ENCODE assay signal across 23 mouse cellular contexts in the genomic region with DNA sequence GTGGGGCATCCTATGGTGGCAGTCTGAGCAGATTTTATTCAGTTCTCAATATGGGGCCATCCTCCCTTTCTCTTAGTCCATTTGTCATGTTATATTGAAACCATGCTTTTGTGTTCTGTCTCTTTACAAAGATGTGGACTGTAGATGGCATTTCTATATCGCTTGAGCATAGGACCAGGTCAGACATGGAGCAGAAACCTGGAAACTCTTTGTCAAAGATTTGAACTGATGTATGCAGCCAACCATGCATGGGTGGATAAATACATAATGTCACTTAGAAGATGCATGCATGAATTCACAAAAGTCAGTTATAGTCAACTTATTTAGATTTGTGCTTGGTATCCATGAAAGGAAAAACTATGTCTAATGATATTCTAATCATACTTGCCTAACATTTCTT.
DNase-seq lines count a peak whose midpoint lies in the region; ATAC-seq and TF ChIP-seq lines count a peak whose summit lies in the region.
"Had no signal": no experiment of that assay in that cellular context is flagged by ENCODE, and none has a peak within 500 bp of the region (broad histone marks: within the 10 kb centered on the region; RNA-seq: fewer than 3 reads in every experiment).

No protein-coding gene starts in this region.

- TF ChIP-seq CTCF in hindbrain, postnatal 0 days (IDR thresholded peaks at IDR 0.05; ENCODE audit: low read depth): no peak
- no peak for TF ChIP-seq CTCF in midbrain, postnatal 0 days (IDR thresholded peaks at IDR 0.05)

- no peak; the same call in 1 of the 2 replicates for ATAC-seq in hindbrain, postnatal 0 days
- no peak for ATAC-seq in midbrain, postnatal 0 days (ENCODE audit: low FRiP score)
- ATAC-seq in midbrain, embryonic 15.5 days (replicated peaks): no peak
- ATAC-seq in intestine, embryonic 16.5 days: no peak
- ATAC-seq: activated CD4-positive, CD25-positive, alpha-beta regulatory T cell, adult 4 months; CD4-positive, CD25-positive, alpha-beta regulatory T cell, adult 4 months; forebrain, embryonic 13.5 days; forebrain, embryonic 15.5 days; Patski had no signal

- no peak overlapping the region for H3K4me2 ChIP-seq in hindbrain, postnatal 0 days (ENCODE audit: low read depth, low read length)
- H3K4me2 ChIP-seq in midbrain, postnatal 0 days (ENCODE audit: low read depth, low read length, poor library complexity, severe bottlenecking): no peak overlapping the region
- no peak overlapping the region for H3K4me2 ChIP-seq in midbrain, embryonic 15.5 days
- H3K4me2 ChIP-seq in intestine, embryonic 16.5 days (ENCODE audit: low read depth, low read length): no peak overlapping the region
- H3K4me2 ChIP-seq: embryonic facial prominence, embryonic 12.5 days; forebrain, embryonic 13.5 days; forebrain, embryonic 15.5 days had no signal

- no peaks in the 10 kb centered on the region for H3K9me3 ChIP-seq in hindbrain, postnatal 0 days (ENCODE audit: low read length)
- H3K9me3 ChIP-seq in hindbrain, embryonic 10.5 days: no peaks in the 10 kb centered on the region
- no peaks in the 10 kb centered on the region for H3K9me3 ChIP-seq in midbrain, postnatal 0 days (ENCODE audit: low read length)
- no peaks in the 10 kb centered on the region for H3K9me3 ChIP-seq in midbrain, embryonic 15.5 days
- no peaks in the 10 kb centered on the region for H3K9me3 ChIP-seq in intestine, embryonic 16.5 days (ENCODE audit: control insufficient read depth, low read length)
- H3K9me3 ChIP-seq: embryonic facial prominence, embryonic 10.5 days; embryonic facial prominence, embryonic 12.5 days; forebrain, embryonic 13.5 days; forebrain, embryonic 15.5 days had no signal

- no peaks in the 10 kb centered on the region for H3K36me3 ChIP-seq in hindbrain, postnatal 0 days (ENCODE audit: insufficient read depth, low read length)
- H3K36me3 ChIP-seq in hindbrain, embryonic 10.5 days: no peaks in the 10 kb centered on the region
- no peaks in the 10 kb centered on the region for H3K36me3 ChIP-seq in midbrain, postnatal 0 days (ENCODE audit: insufficient read depth, low read length)
- H3K36me3 ChIP-seq in midbrain, embryonic 15.5 days (replicated peaks): no peaks in the 10 kb centered on the region
- H3K36me3 ChIP-seq in intestine, embryonic 16.5 days (ENCODE audit: control insufficient read depth, insufficient read depth, low read length): no peaks in the 10 kb centered on the region
- H3K36me3 ChIP-seq: embryonic facial prominence, embryonic 10.5 days; embryonic facial prominence, embryonic 12.5 days; forebrain, embryonic 15.5 days; G1E had no signal

- H3K4me3 ChIP-seq in hindbrain, postnatal 0 days (ENCODE audit: low read length): no peak overlapping the region
- H3K4me3 ChIP-seq in hindbrain, embryonic 10.5 days: no peak overlapping the region
- H3K4me3 ChIP-seq in midbrain, postnatal 0 days (ENCODE audit: low read depth, low read length): no peak overlapping the region
- H3K4me3 ChIP-seq in midbrain, embryonic 15.5 days: no peak overlapping the region
- no peak overlapping the region for H3K4me3 ChIP-seq in intestine, embryonic 16.5 days (ENCODE audit: low read length)
- H3K4me3 ChIP-seq: embryonic facial prominence, embryonic 10.5 days; embryonic facial prominence, embryonic 12.5 days; forebrain, embryonic 13.5 days; forebrain, embryonic 15.5 days had no signal

- H3K27me3 ChIP-seq in hindbrain, postnatal 0 days (ENCODE audit: insufficient read depth, low read length): no peaks in the 10 kb centered on the region
- no peaks in the 10 kb centered on the region for H3K27me3 ChIP-seq in hindbrain, embryonic 10.5 days (ENCODE audit: insufficient read depth, poor library complexity, severe bottlenecking)
- no peaks in the 10 kb centered on the region for H3K27me3 ChIP-seq in midbrain, postnatal 0 days (ENCODE audit: insufficient read depth, low read length)
- H3K27me3 ChIP-seq in midbrain, embryonic 15.5 days (replicated peaks): no peaks in the 10 kb centered on the region
- H3K27me3 ChIP-seq in intestine, embryonic 16.5 days (replicated peaks; ENCODE audit: control insufficient read depth, insufficient read depth, low read length): no peaks in the 10 kb centered on the region
- H3K27me3 ChIP-seq: CH12.LX; embryonic facial prominence, embryonic 12.5 days; forebrain, embryonic 13.5 days; forebrain, embryonic 15.5 days; Patski had no signal

- no peak overlapping the region for H3K9ac ChIP-seq in hindbrain, postnatal 0 days (replicated peaks; ENCODE audit: low read length)
- no peak overlapping the region for H3K9ac ChIP-seq in midbrain, postnatal 0 days (replicated peaks; ENCODE audit: low read length, poor library complexity, severe bottlenecking)
- H3K9ac ChIP-seq in midbrain, embryonic 15.5 days: no peak overlapping the region
- H3K9ac ChIP-seq in intestine, embryonic 16.5 days (ENCODE audit: low read depth, low read length): no peak overlapping the region
- H3K9ac ChIP-seq: embryonic facial prominence, embryonic 12.5 days; forebrain, embryonic 13.5 days; forebrain, embryonic 15.5 days had no signal

- no peaks in the 10 kb centered on the region for H3K4me1 ChIP-seq in hindbrain, postnatal 0 days (ENCODE audit: insufficient read depth, low read length)
- H3K4me1 ChIP-seq in hindbrain, embryonic 10.5 days (replicated peaks): no peaks in the 10 kb centered on the region
- H3K4me1 ChIP-seq in midbrain, postnatal 0 days (ENCODE audit: insufficient read depth, low read length): no peaks in the 10 kb centered on the region
- H3K4me1 ChIP-seq in midbrain, embryonic 15.5 days: no peaks in the 10 kb centered on the region
- no peaks in the 10 kb centered on the region for H3K4me1 ChIP-seq in intestine, embryonic 16.5 days (ENCODE audit: control insufficient read depth, insufficient read depth, low read length)
- H3K4me1 ChIP-seq: embryonic facial prominence, embryonic 10.5 days; embryonic facial prominence, embryonic 12.5 days; forebrain, embryonic 13.5 days; forebrain, embryonic 15.5 days had no signal

- peak; percentile 46 for DNase-seq in hindbrain, postnatal 0 days (ENCODE audit: low spot score)
- no peak for DNase-seq in hindbrain, embryonic 10.5 days (ENCODE audit: low spot score)
- DNase-seq in midbrain, postnatal 0 days (ENCODE audit: low spot score): peak; percentile 48
- DNase-seq: adrenal gland, adult 8-10 months; adrenal gland, postnatal 14 days; adrenal gland, postnatal 36 days; B cell, adult 2 months; cerebellum, adult 11-12 months; cerebellum, adult 2 months; cerebellum, adult 9-10 months; cerebellum, postnatal 10 days; cerebellum, postnatal 25 days had no signal

- no peak overlapping the region for H3K27ac ChIP-seq in hindbrain, postnatal 0 days
- H3K27ac ChIP-seq in hindbrain, embryonic 10.5 days: no peak overlapping the region
- H3K27ac ChIP-seq in midbrain, postnatal 0 days (ENCODE audit: low read depth, low read length): no peak overlapping the region
- H3K27ac ChIP-seq in midbrain, embryonic 15.5 days: no peak overlapping the region
- H3K27ac ChIP-seq in intestine, embryonic 16.5 days (ENCODE audit: low read length): no peak overlapping the region
- H3K27ac ChIP-seq: embryonic facial prominence, embryonic 10.5 days; embryonic facial prominence, embryonic 12.5 days; forebrain, embryonic 13.5 days; forebrain, embryonic 15.5 days had no signal

- 53% methylated on average over 1 of the region's 1 CpGs for WGBS in hindbrain, postnatal 0 days
- WGBS in hindbrain, embryonic 10.5 days: 71% methylated on average over 1 of the region's 1 CpGs
- WGBS in midbrain, postnatal 0 days: 67% methylated on average over 1 of the region's 1 CpGs
- 62% methylated on average over 1 of the region's 1 CpGs for WGBS in midbrain, embryonic 15.5 days
- 86% methylated on average over 1 of the region's 1 CpGs for WGBS in intestine, embryonic 16.5 days
